Mouse (Mus musculus) layer of hippocampus, postnatal 10 days (tissue): Measurements from ENCODE around the gene Dnah7c. TPM values are rescaled to one million over a fixed set of nuclear protein-coding genes. Genes with fewer than 3 reads are reported as not detected.
A peak's percentile ranks its signal among the peaks of the same experiment; 100 is the strongest.
"Not testable (repeated sequence)": the region's sequence is repeated elsewhere in the genome, so short reads cannot be mapped to it uniquely, and the experiment has no call there.

Experiments used
- DNase-seq, 2 experiments: peaks; one replicate each; pipeline ENCODE4 v3.0.0; 2021; ENCODE audit warnings: low spot score in 2 of 2
- long read RNA-seq: library from polyadenylated mRNA; stranded (forward); transcript quantifications from one replicate; pipeline ENCODE4 v2.0.0, GENCODE M21; 2023
- total RNA-seq, 2 experiments: library from RNA; stranded (reverse); gene quantifications; 2 replicates each; pipeline ENCODE4 v1.2.3; 2021

The Dnah7c gene
- total RNA-seq, result 1 to 10 TPM; 1.2 to 2.1 TPM
- long read RNA-seq, partial matches to known transcripts, result 0 of 1 reads
- long read RNA-seq, other reads (novel, unspliced or antisense), result 1 of 1 reads

DNA sequence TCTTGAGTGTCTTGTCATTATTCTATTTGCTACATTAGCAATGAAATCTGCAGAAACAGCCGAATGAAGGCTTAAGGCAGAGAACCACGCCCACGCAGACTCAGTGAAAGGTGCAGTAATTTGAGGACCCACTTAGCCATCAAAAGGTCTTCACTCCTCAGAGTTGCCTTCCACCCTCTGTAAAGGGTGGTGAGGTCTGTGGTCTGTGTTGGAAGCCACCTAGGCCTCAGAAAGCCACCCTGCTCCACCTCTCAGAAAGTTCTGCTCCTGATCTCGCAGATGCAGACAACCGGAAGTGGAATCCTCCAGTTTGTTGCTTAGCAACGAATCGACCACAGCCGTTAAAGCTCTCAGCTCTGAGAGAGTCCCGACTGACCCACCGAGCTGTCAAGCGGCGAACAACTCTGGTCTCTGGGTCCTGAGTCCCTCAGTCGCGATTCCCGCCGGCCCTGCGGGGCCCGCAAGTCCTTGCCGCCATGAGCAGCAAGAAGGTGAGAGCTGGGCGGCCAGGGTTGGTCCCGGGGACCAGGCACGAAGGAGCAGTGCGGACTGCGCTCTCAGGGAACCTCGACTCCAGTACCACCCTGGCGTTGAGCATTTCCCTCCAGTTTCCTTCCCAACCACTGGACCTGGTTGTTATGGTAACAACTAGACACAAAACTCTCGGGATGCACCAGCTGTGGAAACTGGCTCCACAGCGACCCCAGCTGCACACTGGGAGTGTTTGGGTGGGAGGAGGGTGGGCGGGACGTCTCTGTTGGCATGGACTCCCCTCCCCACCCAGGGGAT, at the start of gene Dnah7c:
Dnah7c (plus strand) TSS at position 456 of the 789 bp plus-strand sequence.
- DNase-seq, result peak; percentile 23 to 40

DNA sequence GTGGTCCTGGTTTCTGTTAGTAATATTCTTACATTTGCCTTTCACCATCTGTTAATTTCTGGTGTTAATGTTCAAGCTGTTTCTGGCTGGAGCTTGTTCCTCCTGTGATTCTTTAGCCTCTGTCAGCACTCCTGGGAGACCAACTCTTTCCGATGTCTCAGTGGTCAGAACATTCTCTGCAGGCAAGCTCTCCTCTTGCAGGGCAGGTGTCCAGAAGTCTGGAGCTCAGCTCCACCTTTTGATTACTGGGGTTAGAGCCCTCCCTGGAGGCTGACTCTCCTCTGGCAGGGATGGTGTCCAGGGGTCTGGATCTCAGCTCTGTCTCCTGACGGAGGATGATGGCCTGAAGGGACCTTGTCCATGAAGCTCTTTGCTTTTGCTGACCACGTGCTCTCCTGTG, 44.8 kb upstream of the Dnah7c start:
- DNase-seq, result not testable (repeated sequence)

- DNase-seq, result not testable (repeated sequence)
Measured at GRCm38 (mm10) chr1:46394681-46395297, 30.6 kb upstream of the Dnah7c start.

DNA sequence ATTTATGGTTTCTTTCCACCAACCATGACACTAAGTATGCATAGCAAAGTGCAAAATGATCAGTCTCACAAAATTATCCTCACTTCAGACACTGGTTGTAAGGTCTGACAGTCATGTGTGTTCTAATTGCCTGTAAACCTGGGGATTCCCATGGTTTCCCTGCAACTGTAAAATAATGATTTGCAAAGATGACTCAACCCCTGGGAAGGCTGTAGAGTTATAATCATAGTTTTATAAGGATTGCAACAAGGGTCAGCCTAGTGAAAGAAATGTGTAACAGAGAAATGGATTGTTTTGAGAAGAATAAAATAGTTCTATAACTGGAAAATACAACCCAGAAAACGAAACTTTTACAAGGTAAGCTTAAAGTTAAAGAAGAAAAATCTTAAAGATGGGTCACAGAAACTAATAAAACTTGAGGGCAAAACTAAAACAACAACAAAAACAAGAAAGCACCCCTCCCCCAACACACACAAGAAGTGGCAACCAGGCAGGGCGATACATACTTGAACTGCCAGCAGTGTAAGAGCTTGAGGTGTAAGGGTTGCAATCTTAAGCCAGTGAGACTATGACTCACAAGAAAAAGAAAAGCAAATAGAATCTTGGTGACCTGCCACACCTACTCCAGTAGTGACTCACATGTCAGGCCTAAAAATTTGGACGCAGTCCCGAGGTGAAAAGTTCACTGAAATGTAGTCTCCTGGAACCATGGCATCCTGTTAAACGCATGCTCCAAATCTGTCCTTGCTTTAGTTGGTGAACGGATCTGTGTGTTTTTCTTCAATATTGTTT, 16.9 kb upstream of the Dnah7c start:
- DNase-seq, result no peak

GRCm38 (mm10) chr1:46414798-46415197, 10.6 kb upstream of the Dnah7c start:
- DNase-seq, result not testable (repeated sequence)

- not testable (repeated sequence) for DNase-seq
Measured at GRCm38 (mm10) chr1:46416946-46417345, 8.4 kb upstream of the Dnah7c start.

- peak in 1 of 2 experiments; percentile 23 for DNase-seq
Measured at GRCm38 (mm10) chr1:46418966-46419365, 6.4 kb upstream of the Dnah7c start.

DNA sequence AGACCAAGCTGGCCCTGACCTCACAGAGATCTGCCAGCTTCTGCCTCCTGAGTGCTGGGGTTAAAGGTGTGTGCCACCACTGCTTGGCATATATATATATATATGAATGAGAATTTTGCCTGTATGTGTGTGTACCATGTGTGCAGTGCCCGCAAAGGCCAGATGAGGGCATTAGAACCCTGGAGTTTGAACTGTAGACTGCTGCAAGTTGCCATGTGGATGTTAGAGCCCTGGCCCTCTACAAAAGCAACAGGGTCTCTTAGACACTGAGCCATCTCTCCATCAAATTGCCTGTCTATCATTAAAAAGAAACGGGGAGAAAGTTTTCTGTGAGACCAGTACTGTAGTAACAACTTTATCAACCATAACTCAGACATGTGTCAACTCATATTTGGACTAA, 3.0 kb downstream of the Dnah7c start:
- DNase-seq, result no peak

GRCm38 (mm10) chr1:46514671-46515070, 89.3 kb downstream of the Dnah7c start:
- not testable (repeated sequence) for DNase-seq

DNA sequence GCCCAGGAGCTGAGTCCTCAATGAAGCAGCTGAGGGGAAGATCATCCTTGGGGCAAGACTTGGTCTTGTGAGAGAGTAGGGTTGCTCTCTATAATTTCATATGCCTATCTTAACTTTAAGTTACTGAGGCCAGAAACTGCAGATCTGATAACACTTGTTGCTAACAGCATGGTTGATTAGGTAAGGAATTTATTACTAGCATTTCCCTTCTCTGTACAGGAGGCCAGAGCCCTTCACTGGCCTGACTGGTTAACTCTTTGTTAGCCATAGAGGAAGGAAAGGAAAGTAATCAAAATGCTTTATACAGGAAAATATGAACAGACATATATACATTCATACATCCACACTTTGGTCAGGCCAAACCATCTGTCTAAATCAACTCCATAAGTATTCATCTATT, 95.6 kb downstream of the Dnah7c start:
- DNase-seq, result no peak

DNA sequence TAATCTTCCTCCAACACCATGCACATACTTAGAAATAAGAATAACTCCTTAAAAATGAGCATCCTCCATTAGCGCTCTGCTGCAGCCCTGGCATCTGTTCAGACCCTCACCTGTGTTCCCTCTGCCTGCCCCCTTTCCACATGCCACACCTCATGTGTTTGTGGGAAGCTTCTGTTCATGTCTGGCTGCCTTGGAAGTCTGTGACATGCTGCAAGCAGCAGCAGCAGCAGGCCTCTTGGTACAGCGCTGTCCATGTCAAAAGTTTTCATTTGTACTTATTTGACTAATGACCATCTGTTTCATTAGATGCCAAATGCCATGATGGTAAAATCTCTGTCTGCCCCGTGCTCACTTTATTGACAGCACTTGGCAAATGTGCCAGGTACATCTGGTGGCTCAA, 101.1 kb downstream of the Dnah7c start:
- not testable (repeated sequence) for DNase-seq

GRCm38 (mm10) chr1:46544812-46545421, 119.5 kb downstream of the Dnah7c start:
- no peak for DNase-seq

GRCm38 (mm10) chr1:46580385-46580784, 155.0 kb downstream of the Dnah7c start:
- DNase-seq, result peak; percentile 20 to 31

GRCm38 (mm10) chr1:46593826-46594225, 168.4 kb downstream of the Dnah7c start:
- DNase-seq, result not testable (repeated sequence)

- not testable (repeated sequence) for DNase-seq
Measured at GRCm38 (mm10) chr1:46596343-46596742, 171.0 kb downstream of the Dnah7c start.

DNA sequence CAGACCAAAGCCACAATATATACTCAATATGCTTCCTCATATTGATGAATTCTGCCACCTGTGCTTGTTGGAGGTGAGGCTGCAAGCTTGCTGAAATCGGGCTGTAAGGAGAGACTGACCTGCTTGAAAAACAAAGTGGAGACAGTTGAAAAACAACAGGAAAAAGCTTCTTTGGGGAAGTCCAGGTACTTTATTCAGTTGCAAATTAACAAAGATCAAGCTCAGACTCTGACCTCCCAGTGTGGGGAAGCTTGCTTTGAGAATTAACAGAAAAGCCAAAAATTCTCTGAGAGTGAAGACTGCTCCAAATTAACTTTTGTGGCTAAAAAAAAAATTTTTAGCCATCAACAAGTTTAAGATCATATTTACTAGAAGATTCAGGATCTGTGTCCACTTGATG, 194.9 kb downstream of the Dnah7c start:
- DNase-seq, result no peak

DNA sequence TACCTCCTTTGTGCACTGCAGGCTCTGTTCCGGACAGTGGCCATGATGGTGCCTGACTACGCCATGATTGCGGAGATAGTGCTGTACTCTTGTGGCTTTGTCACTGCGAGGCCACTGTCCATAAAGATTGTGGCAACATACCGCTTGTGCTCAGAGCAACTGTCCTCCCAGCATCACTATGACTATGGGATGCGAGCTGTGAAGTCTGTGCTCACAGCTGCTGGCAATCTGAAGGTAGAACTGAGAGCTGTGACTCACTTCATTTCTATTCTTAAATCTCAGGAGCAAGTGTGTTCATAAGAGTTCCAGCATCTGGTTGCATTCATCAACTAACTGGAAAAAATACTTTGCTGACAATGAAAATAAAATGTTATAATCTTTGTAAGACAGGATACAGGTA, 200.5 kb downstream of the Dnah7c start:
- not testable (repeated sequence) for DNase-seq

DNA sequence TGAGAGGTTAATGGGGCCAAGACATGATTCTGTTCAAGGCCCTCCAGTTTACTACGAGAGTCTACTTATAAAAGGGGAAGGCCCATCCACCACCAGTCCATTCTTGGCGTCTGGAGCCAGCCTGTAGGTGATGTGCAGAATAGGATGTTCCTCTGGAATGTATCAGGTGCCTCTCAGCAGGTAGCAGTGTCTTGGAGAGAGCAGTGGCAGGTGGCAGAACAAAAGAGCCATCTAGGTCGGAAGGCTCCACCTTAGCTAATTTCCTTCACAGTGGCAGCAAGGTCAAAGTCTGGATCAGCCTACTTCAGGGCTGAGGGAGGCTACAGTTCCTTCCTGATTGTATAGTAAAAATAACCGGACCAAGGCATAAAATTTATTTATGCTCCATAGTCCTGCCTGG, 224.4 kb downstream of the Dnah7c start:
- DNase-seq, result not testable (repeated sequence)

- not testable (repeated sequence) for DNase-seq
Measured at GRCm38 (mm10) chr1:46652721-46653120, 227.3 kb downstream of the Dnah7c start.

DNA sequence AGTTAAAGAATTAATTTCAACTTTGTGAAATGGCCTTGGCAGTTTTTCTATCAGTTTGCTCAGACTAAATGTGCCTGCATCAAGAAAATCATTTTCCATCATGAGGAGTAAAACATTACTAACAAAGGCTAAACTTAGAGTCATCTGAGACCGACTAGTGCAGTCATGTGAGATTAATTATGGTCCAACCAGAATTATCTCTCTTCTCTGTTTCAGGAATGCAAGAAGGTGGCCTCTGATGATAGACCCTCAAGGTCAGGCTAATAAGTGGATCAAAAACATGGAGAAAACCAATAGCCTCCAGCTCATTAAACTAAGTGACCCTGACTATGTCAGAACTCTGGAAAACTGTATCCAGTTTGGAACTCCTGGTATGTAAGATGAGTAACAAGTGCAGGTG, 299.4 kb downstream of the Dnah7c start:
- DNase-seq, result not testable (repeated sequence)

DNA sequence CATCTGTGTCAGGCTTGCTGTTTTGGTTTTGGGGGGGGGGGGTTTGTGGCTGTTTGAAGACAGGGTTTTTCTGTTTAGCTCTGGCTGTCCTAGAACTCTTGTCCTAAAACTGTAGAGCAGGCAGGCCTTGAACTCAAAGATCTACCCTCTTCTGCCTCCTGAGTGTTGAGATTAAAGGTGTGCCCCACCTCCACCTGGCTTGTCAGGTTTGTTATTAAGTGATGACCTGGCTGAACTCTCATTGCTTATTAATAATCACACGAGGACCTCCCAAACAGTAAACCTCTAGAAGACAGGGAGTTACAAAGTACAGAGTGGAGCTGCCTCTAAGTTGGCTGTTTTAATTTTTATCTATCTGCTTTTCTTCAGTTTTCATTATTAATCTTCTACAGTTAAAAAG, 299.9 kb downstream of the Dnah7c start:
- DNase-seq, result no peak
